9 mouse cellular contexts compared by ENCODE assay signal in genomic region chr12:5336927-5337712, GRCm38 (mm10). TPM values are rescaled to one million over a fixed set of nuclear protein-coding genes. Genes with fewer than 3 reads are reported as not detected.
A peak's percentile ranks its signal among the peaks of the same experiment; 100 is the strongest.
DNase-seq lines count a peak whose midpoint lies in the region; ATAC-seq and TF ChIP-seq lines count a peak whose summit lies in the region.
"Had no signal": no experiment of that assay in that cellular context is flagged by ENCODE, and none has a peak within 500 bp of the region (broad histone marks: within the 10 kb centered on the region; RNA-seq: fewer than 3 reads in every experiment).

No protein-coding gene starts in this region.

- H3K27ac ChIP-seq in left cerebral cortex, adult 2 months = peak overlapping the region; percentile 63
- H3K27ac ChIP-seq in midbrain, embryonic 14.5 days (replicated peaks; ENCODE audit: low read depth, low read length) = 0 out of 2 replicates have a peak overlapping the region, but pooled peaks have one; percentile 0
- H3K27ac ChIP-seq in stomach, postnatal 0 days (replicated peaks) = no peak overlapping the region
- H3K27ac ChIP-seq in liver, embryonic 11.5 days (ENCODE audit: low read depth, low read length) = no peak overlapping the region

- intact Hi-C loops in left cerebral cortex, adult 2 months (cut with DNase I) = no loop called here
- intact Hi-C loops in left cerebral cortex, postnatal 10 days (cut with DNase I) = no loop called here
- intact Hi-C loops in heart, postnatal 10 days (cut with DNase I) = no loop called here

- H3K4me2 ChIP-seq in midbrain, embryonic 14.5 days (ENCODE audit: low read length) = no peak overlapping the region
- H3K4me2 ChIP-seq in stomach, postnatal 0 days (replicated peaks; ENCODE audit: low read depth) = no peak overlapping the region
- H3K4me2 ChIP-seq in liver, embryonic 11.5 days = no peak overlapping the region

- no peak; the same call in 1 of the 2 replicates for ATAC-seq in midbrain, embryonic 14.5 days (ENCODE audit: low FRiP score, low TSS enrichment)
- no peak for ATAC-seq in stomach, postnatal 0 days (ENCODE audit: low FRiP score, low TSS enrichment)
- no peak for ATAC-seq in liver, embryonic 11.5 days (replicated peaks; ENCODE audit: low FRiP score)

- peak in 1 of 2 experiments; percentile 30 for DNase-seq in left cerebral cortex, adult 2 months (ENCODE audit: extremely low spot score in 1 of 2, low spot score in 2 of 2)
- no peak for DNase-seq in left cerebral cortex, postnatal 10 days (ENCODE audit: extremely low spot score in 1 of 2, low spot score in 2 of 2)
- peak; percentile 42 for DNase-seq in cerebellum, adult 9-10 months
- peak; percentile 22 to 33 for DNase-seq in heart, postnatal 10 days
- DNase-seq in midbrain, embryonic 14.5 days = peak; percentile 52
- no peak for DNase-seq in thymus, postnatal 36 days
- DNase-seq in stomach, postnatal 0 days (ENCODE audit: low spot score) = no peak
- DNase-seq in liver, embryonic 11.5 days (ENCODE audit: low spot score) = no peak

- TF ChIP-seq EP300 in stomach, postnatal 0 days (optimal IDR thresholded peaks at IDR 0.05) = no peak

- 12% methylated on average over 8 of the region's 8 CpGs for WGBS in midbrain, embryonic 14.5 days
- WGBS in stomach, postnatal 0 days = 44% methylated on average over 8 of the region's 8 CpGs
- WGBS in liver, embryonic 11.5 days = 63% methylated on average over 8 of the region's 8 CpGs

- no peaks in the 10 kb centered on the region for H3K9me3 ChIP-seq in midbrain, embryonic 14.5 days (ENCODE audit: control insufficient read depth, low read length)
- H3K9me3 ChIP-seq in stomach, postnatal 0 days (ENCODE audit: control insufficient read depth, low read length) = no peaks in the 10 kb centered on the region
- no peaks in the 10 kb centered on the region for H3K9me3 ChIP-seq in liver, embryonic 11.5 days (ENCODE audit: control insufficient read depth, low read length)

- H3K36me3 ChIP-seq in midbrain, embryonic 14.5 days (ENCODE audit: control insufficient read depth, insufficient read depth, low read length) = no peaks in the 10 kb centered on the region; the same call in 1 of the 2 replicates
- no peaks in the 10 kb centered on the region for H3K36me3 ChIP-seq in stomach, postnatal 0 days (ENCODE audit: control insufficient read depth, insufficient read depth, low read length)
- H3K36me3 ChIP-seq in liver, embryonic 11.5 days (ENCODE audit: control insufficient read depth, insufficient read depth, low read length) = no peaks in the 10 kb centered on the region

- no peak overlapping the region for H3K4me3 ChIP-seq in left cerebral cortex, adult 2 months
- H3K4me3 ChIP-seq in midbrain, embryonic 14.5 days (replicated peaks; ENCODE audit: low read depth, low read length) = no peak overlapping the region
- H3K4me3 ChIP-seq in stomach, postnatal 0 days (ENCODE audit: low read depth, low read length) = no peak overlapping the region
- H3K4me3 ChIP-seq in liver, embryonic 11.5 days (ENCODE audit: low read depth, low read length) = no peak overlapping the region
- H3K4me3 ChIP-seq: myocyte had no signal

- H3K4me1 ChIP-seq in midbrain, embryonic 14.5 days (ENCODE audit: control insufficient read depth, insufficient read depth, low read length) = peaks cover 16% of the 10 kb centered on the region
- no peaks in the 10 kb centered on the region; the same call in 1 of the 2 replicates for H3K4me1 ChIP-seq in stomach, postnatal 0 days (replicated peaks; ENCODE audit: control insufficient read depth, insufficient read depth)
- H3K4me1 ChIP-seq in liver, embryonic 11.5 days (replicated peaks; ENCODE audit: control insufficient read depth, insufficient read depth, low read length) = no peaks in the 10 kb centered on the region

- TF ChIP-seq CTCF in left cerebral cortex, adult 2 months (IDR thresholded peaks at IDR 0.05) = no peak
- TF ChIP-seq CTCF in stomach, postnatal 0 days (IDR thresholded peaks at IDR 0.05; ENCODE audit: low read depth) = no peak

- no peak overlapping the region; the same call in 1 of the 2 replicates for H3K9ac ChIP-seq in midbrain, embryonic 14.5 days (replicated peaks; ENCODE audit: low read length)
- no peak overlapping the region for H3K9ac ChIP-seq in stomach, postnatal 0 days (ENCODE audit: low read length)
- no peak overlapping the region for H3K9ac ChIP-seq in liver, embryonic 11.5 days (ENCODE audit: low read depth, low read length)

- H3K27me3 ChIP-seq in midbrain, embryonic 14.5 days (ENCODE audit: control insufficient read depth, insufficient read depth, low read length) = no peaks in the 10 kb centered on the region
- H3K27me3 ChIP-seq in stomach, postnatal 0 days (ENCODE audit: control insufficient read depth, insufficient read depth, low read length) = no peaks in the 10 kb centered on the region
- no peaks in the 10 kb centered on the region for H3K27me3 ChIP-seq in liver, embryonic 11.5 days (replicated peaks; ENCODE audit: control insufficient read depth, insufficient read depth, low read length)

RNA-seq across cellular contexts. Expression of gene Klhl29, which starts 38.4 kb away (rescaled TPM):
- total RNA-seq in left cerebral cortex, adult 2 months (2021) = 10 to 100 TPM; 43.2 to 44.3 TPM
- 10 to 100 TPM; 33.4 to 34.6 TPM for total RNA-seq in left cerebral cortex, postnatal 10 days (2021)
- 1 to 10 TPM in 1 of 2 experiments, under 1 TPM in 1; 0.96 to 1.1 TPM for total RNA-seq in heart, postnatal 10 days (2021)
- 8.4 and 9.5 TPM in 2 replicates for polyA plus RNA-seq in midbrain, embryonic 14.5 days (2014; fragmentation: Nextera tagmentation; extraction: Ambion mirVana)
- polyA plus RNA-seq in stomach, postnatal 0 days (2015; fragmentation: Nextera tagmentation; extraction: Ambion mirVana) = 0.64 and 0.67 TPM in 2 replicates
- 0.66 and 0.87 TPM in 2 replicates for polyA plus RNA-seq in liver, embryonic 11.5 days (2014; fragmentation: Nextera tagmentation; extraction: Ambion mirVana)

Comparison
In these comparisons a context has a peak if more than half of its experiments do, and no peak if none do; other contexts are left out.
1. DNase-seq: peak in cerebellum, adult 9-10 months (single experiment), heart, postnatal 10 days (2 of 2) and midbrain, embryonic 14.5 days (single experiment); none in left cerebral cortex, postnatal 10 days (0 of 2), thymus, postnatal 36 days (0 of 2), stomach, postnatal 0 days (single experiment) and liver, embryonic 11.5 days (single experiment).
2. H3K27ac ChIP-seq: peak in left cerebral cortex, adult 2 months (single experiment) and midbrain, embryonic 14.5 days (single experiment); none in stomach, postnatal 0 days (single experiment) and liver, embryonic 11.5 days (single experiment).
3. RNA of gene Klhl29, which starts 38.4 kb away (total RNA-seq): 43.2 to 44.3 TPM in left cerebral cortex, adult 2 months and 33.4 to 34.6 TPM in left cerebral cortex, postnatal 10 days; 0.96 to 1.1 TPM in heart, postnatal 10 days; every median in the first group is over 10 times any median in the second.